Mouse (Mus musculus) hindbrain, postnatal 0 days (tissue): ENCODE data around the gene Aatf. TPM values are rescaled to one million over a fixed set of nuclear protein-coding genes. Genes with fewer than 3 reads are reported as not detected.

ENCODE experiments used
- ATAC-seq: fragments of 200-750 bp; cut with Nextera tagmentation; 2 replicates; pipeline ENCODE4 v1.8.0; 2017; ENCODE audit warnings: mild to moderate bottlenecking, moderate TSS enrichment, moderate library complexity
- DNase-seq: peaks from one replicate; pipeline ENCODE4 v3.0.0-alpha.2; 2015; ENCODE audit warnings: low spot score
- H3K27ac ChIP-seq: fragments of 300-500 bp; sonication (generic); 2 replicates; pipeline ENCODE4 v1.5.1; 2014; ENCODE audit warnings: mild to moderate bottlenecking
- H3K27me3 ChIP-seq: fragments of 300-500 bp; sonication (generic); 2 replicates; pipeline ENCODE4 v1.6.1; 2014; ENCODE audit warnings: low read length, mixed read lengths; ENCODE audit not compliant: insufficient read depth
- H3K36me3 ChIP-seq: fragments of 300-500 bp; sonication (generic); 2 replicates; pipeline ENCODE4 v1.6.1; 2014; ENCODE audit warnings: low read length, mixed read lengths; ENCODE audit not compliant: insufficient read depth
- H3K4me1 ChIP-seq: fragments of 300-500 bp; sonication (generic); 2 replicates; pipeline ENCODE4 v1.6.1; 2014; ENCODE audit warnings: antibody characterized with exemption, low read length, mixed read lengths; ENCODE audit not compliant: insufficient read depth
- H3K4me2 ChIP-seq: fragments of 300-500 bp; sonication (generic); 2 replicates; pipeline ENCODE4 v1.6.1; 2014; ENCODE audit warnings: low read depth, mild to moderate bottlenecking, low read length, moderate library complexity, mixed read lengths
- H3K4me3 ChIP-seq: fragments of 300-500 bp; sonication (generic); 2 replicates; pipeline ENCODE4 v1.5.1; 2014; ENCODE audit warnings: low read length
- H3K9ac ChIP-seq: fragments of 300-500 bp; sonication (generic); replicated peaks from 2 replicates; pipeline ENCODE4 v1.6.1; 2014; ENCODE audit warnings: mild to moderate bottlenecking, low read length, moderate library complexity, mixed read lengths
- H3K9me3 ChIP-seq: fragments of 300-500 bp; sonication (generic); 2 replicates; pipeline ENCODE4 v1.6.1; 2016; ENCODE audit warnings: low read length, mixed read lengths
- CTCF ChIP-seq: IDR thresholded peaks from 2 replicates; pipeline ENCODE4 v1.5.1; 2016; ENCODE audit warnings: antibody characterized with exemption, control low read depth, low read depth
- WGBS: fragments of 180-500 bp; shearing (Covaris S2); extraction: QIAGEN DNeasy Blood & Tissue Kit; methylation state at CpG from one replicate; pipeline ENCODE4 v1.1.7; 2014; 5-methylcytosine and 5-hydroxymethylcytosine counted together
- polyA plus RNA-seq: library from polyadenylated mRNA; unstranded; fragments of >200 nt; fragmentation: Nextera tagmentation; extraction: Ambion mirVana; gene quantifications from 2 replicates; pipeline ENCODE4 v1.2.1, GENCODE M21; 2015
- total RNA-seq: library from RNA; depleted of rRNA; stranded (reverse); fragments of >200 nt; gene quantifications from 2 replicates; pipeline ENCODE4 v1.2.3, GENCODE M21; 2014

Gene Aatf
- total and polyA plus RNA-seq, 2 experiments from 2014 or later: 17.2 to 42.7 TPM

GRCm38 (mm10) chr11:84548293-84548692, 35.0 kb upstream of the Aatf start:
- ATAC-seq: no peak

GRCm38 (mm10) chr11:84539981-84540380, 26.7 kb upstream of the Aatf start:
- no peaks in the 10 kb centered on the region for H3K4me1 ChIP-seq
- no peak overlapping the region for H3K4me3 ChIP-seq
- no peak overlapping the region for H3K4me2 ChIP-seq
- H3K27me3 ChIP-seq: no peaks in the 10 kb centered on the region
- no peak for ATAC-seq
- DNase-seq: no peak
- H3K36me3 ChIP-seq: no peaks in the 10 kb centered on the region
- H3K9ac ChIP-seq: no peak overlapping the region
- no peak for TF ChIP-seq CTCF
- no peaks in the 10 kb centered on the region for H3K9me3 ChIP-seq
- peak overlapping the region; percentile 5; the same call in 1 of the 2 replicates for H3K27ac ChIP-seq
- WGBS: 20% methylated on average over 4 of the region's 4 CpGs

More at GRCm38 (mm10) chr11:84548293-84548692, 35.0 kb upstream of the Aatf start:
- H3K9ac ChIP-seq: no peak overlapping the region
- H3K27ac ChIP-seq: no peak overlapping the region
- no peaks in the 10 kb centered on the region for H3K36me3 ChIP-seq
- no peak overlapping the region for H3K4me2 ChIP-seq
- WGBS: 26% methylated on average over 2 of the region's 2 CpGs
- DNase-seq: no peak
- no peaks in the 10 kb centered on the region for H3K4me1 ChIP-seq
- no peak for TF ChIP-seq CTCF
- no peak overlapping the region for H3K4me3 ChIP-seq
- no peaks in the 10 kb centered on the region for H3K9me3 ChIP-seq
- no peaks in the 10 kb centered on the region for H3K27me3 ChIP-seq

- Histone ChIP-seq H3K27me3 (peaks cover 15% of the 10 kb centered on the region; the same call in 1 of the 2 replicates), H3K4me3 (0 out of 2 replicates have a peak overlapping the region, but pooled peaks have one; percentile 13), H3K4me1 (peaks cover 11% of the 10 kb centered on the region; the same call in 1 of the 2 replicates), H3K4me2 (peak overlapping the region; percentile 68), H3K36me3 (no peaks in the 10 kb centered on the region), H3K9ac (peak overlapping the region; percentile 33), H3K27ac (0 out of 2 replicates have a peak overlapping the region, but pooled peaks have one; percentile 15), H3K9me3 (no peaks in the 10 kb centered on the region)
- no peak for ATAC-seq
- WGBS: 8% methylated on average over 14 of the region's 14 CpGs
- peak; percentile 62 for DNase-seq
- TF ChIP-seq CTCF: no peak
These were observed 16.7 kb upstream of the Aatf start for GRCm38 (mm10) chr11:84529797-84530703.

- H3K36me3 ChIP-seq: no peaks in the 10 kb centered on the region
- TF ChIP-seq CTCF: no peak
- peaks cover 11% of the 10 kb centered on the region; the same call in 1 of the 2 replicates for H3K4me1 ChIP-seq
- no peak for DNase-seq
- H3K4me3 ChIP-seq: peak overlapping the region; percentile 13
- peak overlapping the region; percentile 51; the same call in 1 of the 2 replicates for H3K27ac ChIP-seq
- no peak for ATAC-seq
- H3K4me2 ChIP-seq: peak overlapping the region; percentile 68
- H3K9ac ChIP-seq: peak overlapping the region; percentile 33
- whole genome bisulfite sequencing: under 1% methylated on average over 24 of the region's 24 CpGs
- H3K27me3 ChIP-seq: peaks cover 15% of the 10 kb centered on the region; the same call in 1 of the 2 replicates
- no peaks in the 10 kb centered on the region for H3K9me3 ChIP-seq
These were observed 15.9 kb upstream of the Aatf start for GRCm38 (mm10) chr11:84529143-84529755.

GRCm38 (mm10) chr11:84526976-84527860, 13.9 kb upstream of the Aatf start:
- peak overlapping the region; percentile 69 for H3K9ac ChIP-seq
- peak overlapping the region; percentile 56 for H3K4me3 ChIP-seq
- peaks cover 11% of the 10 kb centered on the region; the same call in 1 of the 2 replicates for H3K4me1 ChIP-seq
- WGBS: 2% methylated on average over 29 of the region's 29 CpGs
- no peaks in the 10 kb centered on the region for H3K9me3 ChIP-seq
- no peaks in the 10 kb centered on the region for H3K36me3 ChIP-seq
- ATAC-seq (no peak), DNase-seq (no peak)
- H3K27ac ChIP-seq: peak overlapping the region; percentile 77
- peaks cover 20% of the 10 kb centered on the region; the same call in 1 of the 2 replicates for H3K27me3 ChIP-seq
- H3K4me2 ChIP-seq: peak overlapping the region; percentile 68
- no peak for TF ChIP-seq CTCF

- Histone ChIP-seq H3K4me1 (peaks cover 11% of the 10 kb centered on the region; the same call in 1 of the 2 replicates), H3K4me3 (peak overlapping the region; percentile 56), H3K4me2 (peak overlapping the region; percentile 68), H3K9me3 (no peaks in the 10 kb centered on the region), H3K9ac (peak overlapping the region; percentile 69), H3K27ac (peak overlapping the region; percentile 77; the same call in 1 of the 2 replicates), H3K36me3 (no peaks in the 10 kb centered on the region), H3K27me3 (peaks cover 24% of the 10 kb centered on the region; the same call in 1 of the 2 replicates)
- ATAC-seq: no peak
- DNase-seq: no peak
- no peak for TF ChIP-seq CTCF
- 2% methylated on average over 10 of the region's 10 CpGs for WGBS
These were observed 13.1 kb upstream of the Aatf start for GRCm38 (mm10) chr11:84526451-84526850.
